Mouse (Mus musculus): ENCODE measurements around the gene Psmc3ip. TPM values are rescaled to one million over a fixed set of nuclear protein-coding genes. Genes with fewer than 3 reads are reported as not detected.

Psmc3ip gene
- total RNA-seq, 2 experiments from 2014 or later: 2.1 to 3.1 TPM

DNA sequence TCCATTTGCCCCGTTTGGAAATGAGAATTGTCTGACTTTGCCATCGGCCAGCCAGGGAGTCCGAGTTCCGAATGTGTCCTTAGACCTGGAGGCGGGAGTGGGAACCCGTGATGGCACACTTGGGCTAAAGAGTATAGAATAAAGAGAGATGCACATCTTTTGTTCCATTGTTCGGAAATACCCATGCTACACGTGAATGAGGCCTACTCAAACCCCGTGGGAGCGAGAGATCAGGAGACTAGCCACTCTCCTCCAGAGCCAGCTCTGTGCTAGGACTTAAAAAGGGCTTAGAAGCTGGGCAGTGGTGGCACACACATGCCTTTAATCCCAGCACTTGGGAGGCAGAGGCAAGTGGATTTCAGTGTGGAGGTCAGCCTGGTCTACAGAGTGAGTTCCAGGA is 35.8 kb downstream of the Psmc3ip start:
- intact Hi-C loops (cut with DNase I): no loop called here

DNA sequence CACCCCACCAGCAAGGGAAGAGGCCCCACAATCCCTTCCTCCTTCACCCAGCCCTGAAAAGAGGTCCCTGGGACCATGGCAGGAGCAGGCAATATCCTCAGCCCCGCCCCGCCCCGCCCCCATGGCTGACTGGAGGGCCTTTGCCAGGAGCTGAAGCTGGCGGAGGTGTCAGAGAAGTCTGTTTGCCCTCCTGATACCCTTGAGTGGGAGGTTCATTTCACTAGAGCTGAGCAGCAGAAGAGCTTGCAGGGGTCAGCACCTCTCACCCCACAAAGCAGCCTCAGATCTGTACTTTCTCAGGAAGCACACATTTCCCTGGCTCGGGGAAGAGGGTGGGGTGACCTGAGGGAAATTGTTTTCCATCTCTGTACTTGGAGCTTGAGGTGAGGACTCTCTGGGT is 36.5 kb downstream of the Psmc3ip start:
- intact Hi-C loops (cut with DNase I): no loop called here
- no peak for DNase-seq (ENCODE audit: low spot score in 2 of 2)

More for the DNA sequence above, 35.8 kb downstream of the Psmc3ip start:
- DNase-seq (ENCODE audit: low spot score in 2 of 2): no peak

DNA sequence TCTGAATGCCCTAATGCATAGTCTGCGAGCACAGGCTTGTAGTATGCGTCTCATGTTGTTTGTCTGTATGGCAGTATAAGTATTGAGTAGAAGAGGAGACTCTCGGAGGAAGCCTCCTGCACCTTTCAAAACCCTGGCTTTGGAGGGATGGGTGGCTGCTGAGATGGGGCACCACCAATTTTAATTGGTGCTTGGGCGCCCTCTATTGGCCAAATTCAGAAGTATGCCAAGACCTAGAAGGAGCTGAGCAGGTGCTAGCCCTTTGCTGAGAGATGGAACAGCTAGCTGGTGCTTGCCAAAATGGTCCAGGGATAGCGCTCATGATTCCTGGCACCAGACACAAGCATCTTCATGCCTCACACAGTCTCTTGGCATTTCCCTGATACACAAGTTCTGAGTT is 37.4 kb downstream of the Psmc3ip start:
- intact Hi-C loops (cut with DNase I): no loop called here
- peak; percentile 69 to 82 for DNase-seq (ENCODE audit: low spot score in 2 of 2)

DNA sequence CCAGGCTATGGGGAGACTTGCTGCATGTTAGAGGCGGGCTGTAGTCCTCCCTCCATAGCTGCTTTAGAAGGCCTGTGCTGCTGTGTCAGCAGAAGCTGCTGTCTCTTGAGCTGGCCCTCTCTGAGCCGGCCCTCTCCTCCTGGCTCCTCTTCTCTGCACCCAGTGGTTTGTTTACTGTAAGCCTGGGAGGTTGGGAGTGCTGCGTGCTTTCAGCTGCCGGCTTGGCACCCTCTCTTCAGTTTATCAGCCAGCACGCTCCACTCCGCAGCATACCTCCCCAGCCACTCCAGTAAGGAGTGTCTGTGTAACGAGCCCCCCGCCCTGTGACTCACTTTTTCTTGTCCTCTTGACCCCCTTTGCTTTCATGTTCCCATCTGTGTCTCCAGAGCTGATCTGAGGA is 38.4 kb downstream of the Psmc3ip start:
- intact Hi-C loops (cut with DNase I): no loop called here
- no peak for DNase-seq (ENCODE audit: low spot score in 2 of 2)

- intact Hi-C loops (cut with DNase I): no loop called here
- no peak for DNase-seq (ENCODE audit: low spot score in 2 of 2)
These were observed 39.8 kb downstream of the Psmc3ip start for GRCm38 (mm10) chr11:101055418-101055817.

- intact Hi-C loops (cut with DNase I): loop anchor here (5.0 kb wide), 1 partner anchor 42 kb away; no protein-coding TSS in a partner anchor
- DNase-seq (ENCODE audit: low spot score in 2 of 2): no peak
These were observed 41.3 kb downstream of the Psmc3ip start for GRCm38 (mm10) chr11:101053974-101054373.

- no peak for DNase-seq (ENCODE audit: low spot score in 2 of 2)
These were observed 42.3 kb downstream of the Psmc3ip start for GRCm38 (mm10) chr11:101052751-101053473.

GRCm38 (mm10) chr11:101051617-101052016 is 43.6 kb downstream of the Psmc3ip start:
- no peak for DNase-seq (ENCODE audit: low spot score in 2 of 2)
- intact Hi-C loops (cut with DNase I): loop anchor here (5.0 kb wide), 1 partner anchor 39 kb away; no protein-coding TSS in a partner anchor

More at GRCm38 (mm10) chr11:101052751-101053473, 42.3 kb downstream of the Psmc3ip start:
- intact Hi-C loops (cut with DNase I): loop anchor here (5.0 kb wide), 1 partner anchor 41 kb away; no protein-coding TSS in a partner anchor

GRCm38 (mm10) chr11:101051051-101051493 is 44.2 kb downstream of the Psmc3ip start:
- peak in 1 of 2 experiments; percentile 59 for DNase-seq (ENCODE audit: low spot score in 2 of 2)
- intact Hi-C loops (cut with DNase I): loop anchor here (5.0 kb wide), 1 partner anchor 39 kb away; no protein-coding TSS in a partner anchor

DNA sequence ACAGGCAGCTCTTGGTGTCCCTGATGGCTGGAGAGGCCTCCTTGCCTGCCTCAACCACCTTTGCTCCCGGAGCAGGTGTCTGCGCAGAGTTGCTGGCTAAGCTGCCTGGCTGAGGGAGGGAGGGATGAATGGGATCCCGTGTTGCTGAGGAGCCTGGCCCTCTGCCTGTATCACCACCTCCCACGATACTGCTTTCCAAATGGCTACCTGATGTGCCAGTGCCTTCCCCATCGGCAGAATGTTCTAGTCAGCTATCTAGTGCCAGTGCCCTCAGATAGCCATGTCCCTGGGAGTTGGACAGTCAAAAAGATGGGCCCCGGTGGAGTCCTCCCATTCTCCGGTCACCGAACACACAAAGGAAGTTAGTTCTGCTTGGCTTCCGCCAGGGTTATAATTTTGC is 44.9 kb downstream of the Psmc3ip start:
- intact Hi-C loops (cut with DNase I): loop anchor here (5.0 kb wide), 1 partner anchor 38 kb away; no protein-coding TSS in a partner anchor
- DNase-seq (ENCODE audit: low spot score in 2 of 2): peak in 1 of 2 experiments; percentile 59

DNA sequence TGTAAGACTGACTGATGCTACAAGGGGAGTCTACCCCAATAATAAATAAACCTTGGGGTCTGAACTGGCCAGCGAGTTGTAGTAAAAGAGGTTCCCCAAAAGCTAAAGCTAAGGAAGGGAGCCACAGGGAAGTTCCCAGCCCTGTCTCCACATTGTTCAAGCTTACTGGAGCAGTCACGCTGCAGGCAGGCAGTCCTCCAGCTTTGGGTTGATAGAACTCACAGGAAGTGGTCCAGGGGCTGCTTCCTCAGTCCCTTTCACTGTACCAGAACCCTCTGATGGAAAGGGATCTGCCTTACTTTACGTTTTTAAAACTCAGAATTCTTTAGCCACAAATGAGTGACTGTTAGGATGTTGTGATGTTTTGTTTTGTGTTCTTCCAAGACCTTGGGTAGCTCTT is 47.7 kb downstream of the Psmc3ip start:
- intact Hi-C loops (cut with DNase I): no loop called here
- no peak for DNase-seq (ENCODE audit: low spot score in 2 of 2)

DNA sequence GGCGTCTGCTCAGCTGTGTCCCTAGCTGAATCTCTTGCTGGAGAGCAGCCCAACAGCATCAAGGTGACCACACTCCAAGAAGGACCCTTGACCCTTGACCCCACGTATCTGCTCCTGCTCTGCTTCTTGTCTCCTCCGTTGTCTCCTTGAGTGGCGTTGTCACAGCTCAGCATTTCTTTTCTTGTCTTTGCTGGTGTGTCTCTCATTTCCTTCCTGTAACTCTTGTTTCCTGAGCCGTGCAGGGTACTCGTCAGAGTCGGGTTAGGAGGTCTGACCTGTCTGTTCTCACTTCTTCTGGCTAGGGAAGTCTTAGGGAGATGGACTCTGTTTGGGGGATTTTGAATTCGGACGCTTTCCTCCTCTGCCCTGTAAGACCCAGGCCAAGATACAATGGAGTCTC is 48.8 kb downstream of the Psmc3ip start:
- intact Hi-C loops (cut with DNase I): no loop called here
- no peak for DNase-seq (ENCODE audit: low spot score in 2 of 2)

GRCm38 (mm10) chr11:101045826-101046225 is 49.4 kb downstream of the Psmc3ip start:
- DNase-seq (ENCODE audit: low spot score in 2 of 2): no peak
- intact Hi-C loops (cut with DNase I): no loop called here

Small RNA genes lying within 50 kb of the gene (microRNA-seq; reads per million reads assigned to microRNA genes)
- not detected for gene Gm27626

Other genes starting within 250 kb of the Psmc3ip start
- 10 to 100 TPM; 22.3 to 23.1 TPM for gene Stat5b, start 244.7 kb downstream of the Psmc3ip start, total RNA-seq (2021)
- 1 to 10 TPM; 1.3 to 1.4 TPM for gene Stat5a, start 236.1 kb downstream of the Psmc3ip start, total RNA-seq (2021)
- 10 to 100 TPM; 29.6 to 44.7 TPM for gene Stat3, start 155.9 kb downstream of the Psmc3ip start, total RNA-seq (2021)
- 10 to 100 TPM; 17.4 to 20.4 TPM for gene Cavin1, start 124.5 kb downstream of the Psmc3ip start, total RNA-seq (2021)
- 100 to 1,000 TPM; 439 to 446 TPM for gene Atp6v0a1, start 86.0 kb downstream of the Psmc3ip start, total RNA-seq (2021)
- gene Naglu, start 25.4 kb downstream of the Psmc3ip start, total RNA-seq (2021): 1 to 10 TPM; 8.8 to 9.1 TPM
- under 1 TPM; 0.70 to 0.79 TPM for gene Hsd17b1, start 17.0 kb downstream of the Psmc3ip start, total RNA-seq (2021)
- 10 to 100 TPM; 22.7 to 26.3 TPM for gene Coasy, start 12.9 kb downstream of the Psmc3ip start, total RNA-seq (2021)
- gene Mlx, start 8.2 kb downstream of the Psmc3ip start, total RNA-seq (2021): 10 to 100 TPM; 38.9 to 41.8 TPM
- 10 to 100 TPM; 53.8 to 58.0 TPM for gene Retreg3, start 24.5 kb upstream of the Psmc3ip start, total RNA-seq (2021)
- gene Tubg1, start 24.5 kb upstream of the Psmc3ip start, total RNA-seq (2021): 10 to 100 TPM; 45.7 to 49.2 TPM
- 10 to 100 TPM; 49.7 to 62.4 TPM for gene Tubg2, start 60.5 kb upstream of the Psmc3ip start, total RNA-seq (2021)
- 100 to 1,000 TPM; 167 to 172 TPM for gene Cntnap1, start 75.1 kb upstream of the Psmc3ip start, total RNA-seq (2021)
- gene Plekhh3, start 75.9 kb upstream of the Psmc3ip start, total RNA-seq (2021): 10 to 100 TPM; 12.3 TPM
- gene Ccr10, start 80.0 kb upstream of the Psmc3ip start, total RNA-seq (2021): under 1 TPM in 1 of 2 experiments, not detected in 1; 0.37 TPM
- gene Ezh1, start 131.0 kb upstream of the Psmc3ip start, total RNA-seq (2021): 10 to 100 TPM; 47.8 to 52.1 TPM
- 10 to 100 TPM; 33.2 to 39.4 TPM for gene Ramp2, start 150.6 kb upstream of the Psmc3ip start, total RNA-seq (2021)
- 10 to 100 TPM; 62.0 to 63.0 TPM for gene Vps25, start 158.3 kb upstream of the Psmc3ip start, total RNA-seq (2021)
- 1 to 10 TPM; 4.3 to 8.4 TPM for gene Wnk4, start 165.1 kb upstream of the Psmc3ip start, total RNA-seq (2021)
- under 1 TPM; 0.42 to 0.84 TPM for gene Cntd1, start 183.6 kb upstream of the Psmc3ip start, total RNA-seq (2021)
- 100 to 1,000 TPM in 1 of 2 experiments, 10 to 100 TPM in 1; 97.7 to 112 TPM for gene Coa3, start 183.7 kb upstream of the Psmc3ip start, total RNA-seq (2021)
- gene Becn1, start 206.8 kb upstream of the Psmc3ip start, total RNA-seq (2021): 100 to 1,000 TPM; 206 to 237 TPM
- 100 to 1,000 TPM; 114 to 133 TPM for gene Psme3, start 220.8 kb upstream of the Psmc3ip start, total RNA-seq (2021)
- 1 to 10 TPM; 4.4 to 7.2 TPM for gene Aoc2, start 229.6 kb upstream of the Psmc3ip start, total RNA-seq (2021)
- under 1 TPM; 0.76 to 0.79 TPM for gene Aoc3, start 235.2 kb upstream of the Psmc3ip start, total RNA-seq (2021)

Measured in left cerebral cortex, postnatal 36 days (tissue).